Mouse (Mus musculus) neural tube, embryonic 13.5 days (tissue): ENCODE data around the gene Gm17175. TPM values are rescaled to one million over a fixed set of nuclear protein-coding genes. Genes with fewer than 3 reads are reported as not detected.
"Not testable (repeated sequence)": the region's sequence is repeated elsewhere in the genome, so short reads cannot be mapped to it uniquely, and the experiment has no call there.

Experiments used
- ATAC-seq: fragments of 200-750 bp; cut with Nextera tagmentation; 2 replicates; pipeline ENCODE4 v1.8.0; 2017; ENCODE audit warnings: low read depth, mild to moderate bottlenecking, moderate TSS enrichment, moderate library complexity
- H3K27ac ChIP-seq: fragments of 300-500 bp; sonication (generic); replicated peaks from 2 replicates; pipeline ENCODE4 v1.5.1; 2015; ENCODE audit warnings: moderate library complexity, mild to moderate bottlenecking, inconsistent platforms
- H3K27me3 ChIP-seq: fragments of 300-500 bp; sonication (generic); 2 replicates; pipeline ENCODE4 v1.6.1; 2015; ENCODE audit warnings: mild to moderate bottlenecking, inconsistent platforms
- H3K36me3 ChIP-seq: fragments of 300-500 bp; sonication (generic); 2 replicates; pipeline ENCODE4 v1.6.1; 2015; ENCODE audit warnings: mild to moderate bottlenecking, inconsistent platforms
- H3K4me1 ChIP-seq: fragments of 300-500 bp; sonication (generic); replicated peaks from 2 replicates; pipeline ENCODE4 v1.6.1; 2015; ENCODE audit warnings: inconsistent platforms
- H3K4me2 ChIP-seq: fragments of 300-500 bp; sonication (generic); 2 replicates; pipeline ENCODE4 v1.6.1; 2015; ENCODE audit warnings: inconsistent platforms, mild to moderate bottlenecking, moderate library complexity
- H3K4me3 ChIP-seq: fragments of 300-500 bp; sonication (generic); 2 replicates; pipeline ENCODE4 v1.5.1; 2015; ENCODE audit warnings: mild to moderate bottlenecking, inconsistent platforms
- H3K9ac ChIP-seq: fragments of 300-500 bp; sonication (generic); 2 replicates; pipeline ENCODE4 v1.6.1; 2015; ENCODE audit warnings: moderate library complexity, mild to moderate bottlenecking, inconsistent platforms
- H3K9me3 ChIP-seq: fragments of 300-500 bp; sonication (generic); 2 replicates; pipeline ENCODE4 v1.6.1; 2016; ENCODE audit warnings: inconsistent platforms
- WGBS: fragments of 180-500 bp; shearing (Covaris S2); methylation state at CpG from one replicate; pipeline ENCODE4 v1.1.7; 2015; 5-methylcytosine and 5-hydroxymethylcytosine counted together
- polyA plus RNA-seq: library from polyadenylated mRNA; unstranded; fragments of >200 nt; fragmentation: Nextera tagmentation; extraction: Ambion mirVana; gene quantifications from 2 replicates; pipeline ENCODE4 v1.2.1, GENCODE M21; 2015

Gene Gm17175
- polyA plus RNA-seq, result not detected in 2 replicates

DNA sequence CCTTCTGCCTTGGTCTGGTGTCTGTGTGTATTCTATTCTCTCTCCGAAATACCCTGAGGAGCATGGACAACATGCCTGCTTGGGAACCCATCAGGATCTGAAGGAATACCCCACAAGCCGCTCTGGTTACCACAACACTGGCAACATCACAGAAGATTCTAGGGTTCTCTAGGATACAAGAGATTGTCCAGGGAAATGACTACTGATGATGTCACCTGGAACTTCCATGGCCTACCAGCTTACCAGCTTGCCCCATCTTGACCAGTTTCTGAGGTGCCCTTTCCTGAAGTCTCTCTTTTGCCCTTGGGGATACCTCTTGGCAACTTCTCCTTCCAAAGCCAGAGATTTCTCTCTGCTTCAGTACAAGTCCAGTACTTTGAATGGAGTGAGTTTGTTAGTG is at the start of gene Gm17175:
Gene Gm17175, minus strand, starts transcription at position 101 of the 400 bp plus-strand sequence.
- 91% methylated on average over 2 of the region's 2 CpGs for WGBS
- not testable (repeated sequence) for H3K4me2 ChIP-seq, H3K27ac ChIP-seq, H3K4me3 ChIP-seq, H3K4me1 ChIP-seq, H3K36me3 ChIP-seq, ATAC-seq, H3K9ac ChIP-seq, H3K27me3 ChIP-seq, H3K9me3 ChIP-seq

- H3K36me3 ChIP-seq, result no peaks in the 10 kb centered on the region
- no peak for ATAC-seq
- no peak within 1 kb of the TSS for H3K27ac ChIP-seq
- H3K9ac ChIP-seq, result no peak within 1 kb of the TSS
- no peaks in the 10 kb centered on the region for H3K27me3 ChIP-seq
- H3K9me3 ChIP-seq, result no peaks in the 10 kb centered on the region
- WGBS, result 85% methylated on average over 1 of the region's 1 CpGs
- no peak within 1 kb of the TSS for H3K4me2 ChIP-seq
- no peak within 1 kb of the TSS for H3K4me3 ChIP-seq
- no peaks in the 10 kb centered on the region for H3K4me1 ChIP-seq
Observed at GRCm38 (mm10) chr14:51611210-51611609, 37.3 kb upstream of the Gm17175 start, which contains the start of gene Gm17078. Gm17078 (minus strand) TSS chr14:51611310.

DNA sequence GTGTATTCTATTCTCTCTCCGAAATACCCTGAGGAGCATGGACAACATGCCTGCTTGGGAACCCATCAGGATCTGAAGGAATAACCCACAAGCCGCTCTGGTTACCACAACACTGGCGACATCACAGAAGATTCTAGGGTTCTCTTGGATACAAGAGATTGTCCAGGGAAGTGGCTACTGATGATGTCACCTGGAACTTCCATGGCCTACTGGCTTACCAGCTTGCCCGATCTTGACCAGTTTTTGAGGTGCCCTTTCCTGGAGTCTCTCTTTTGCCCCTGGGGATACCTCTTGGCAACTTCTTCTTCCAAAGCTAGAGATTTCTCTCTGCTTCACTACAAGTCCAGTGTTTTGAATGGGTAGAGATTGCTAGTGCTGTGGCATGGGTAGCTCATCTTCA is 18.2 kb upstream of the Gm17175 start, which contains the start of gene Gm17174:
Gene Gm17174, minus strand, starts transcription at position 101 of the 400 bp plus-strand sequence.
- not testable (repeated sequence) for H3K27ac ChIP-seq, ATAC-seq, H3K4me2 ChIP-seq, H3K36me3 ChIP-seq, H3K9ac ChIP-seq, H3K4me3 ChIP-seq, H3K27me3 ChIP-seq, H3K9me3 ChIP-seq, H3K4me1 ChIP-seq
- WGBS, result 92% methylated on average over 4 of the region's 4 CpGs

DNA sequence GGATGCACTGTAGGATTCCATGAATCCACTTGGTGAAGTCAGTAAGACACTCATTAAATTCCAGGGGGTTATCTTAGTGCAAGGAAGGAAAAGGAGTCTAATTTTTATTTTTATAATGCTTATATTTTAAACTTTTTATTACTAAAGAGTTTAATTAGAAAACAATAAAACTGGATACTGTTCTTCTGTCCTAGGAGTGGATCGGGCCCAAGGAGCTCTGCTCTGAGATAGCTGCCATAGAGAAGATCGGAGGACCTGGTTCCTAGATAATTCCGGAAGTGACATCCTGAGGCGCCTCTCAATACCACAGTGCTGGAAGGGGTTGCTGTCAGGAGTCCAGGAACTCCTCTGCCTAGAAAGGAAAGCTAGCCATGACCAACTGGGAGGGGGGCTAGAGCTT is 21.4 kb downstream of the Gm17175 start, which contains the start of gene Gm5622:
Gene Gm5622, plus strand, starts transcription at position 301 of the 400 bp plus-strand sequence.
- no peak within 1 kb of the TSS for H3K9ac ChIP-seq
- no peaks in the 10 kb centered on the region for H3K36me3 ChIP-seq
- ATAC-seq, result no peak
- H3K4me2 ChIP-seq, result no peak within 1 kb of the TSS
- H3K27ac ChIP-seq, result no peak within 1 kb of the TSS
- 95% methylated on average over 4 of the region's 4 CpGs for WGBS
- H3K27me3 ChIP-seq, result no peaks in the 10 kb centered on the region
- no peaks in the 10 kb centered on the region for H3K9me3 ChIP-seq
- H3K4me3 ChIP-seq, result no peak within 1 kb of the TSS
- no peaks in the 10 kb centered on the region for H3K4me1 ChIP-seq

Other genes starting within 250 kb of the Gm17175 start
- not detected in 2 replicates for gene Gm7247, start 212.3 kb downstream of the Gm17175 start, polyA plus RNA-seq
- gene Vmn2r88, start 163.2 kb downstream of the Gm17175 start, polyA plus RNA-seq, result not detected in 2 replicates
- gene Vmn2r89, start 122.2 kb downstream of the Gm17175 start, polyA plus RNA-seq, result not detected in 2 replicates
- not detected in 2 replicates for gene Gm5622, start 21.3 kb downstream of the Gm17175 start, polyA plus RNA-seq
- gene Gm17174, start 18.1 kb upstream of the Gm17175 start, polyA plus RNA-seq, result not detected in 2 replicates
- gene Gm17078, start 37.2 kb upstream of the Gm17175 start, polyA plus RNA-seq, result not detected in 2 replicates
- gene Gm4181, start 61.6 kb upstream of the Gm17175 start, polyA plus RNA-seq, result not detected in 2 replicates
- not detected in 2 replicates for gene Gm17079, start 121.4 kb upstream of the Gm17175 start, polyA plus RNA-seq
- not detected in 2 replicates for gene Gm5800, start 143.1 kb upstream of the Gm17175 start, polyA plus RNA-seq
- not detected in 2 replicates for gene Ang4, start 199.5 kb upstream of the Gm17175 start, polyA plus RNA-seq
- gene AY358078, start 226.0 kb upstream of the Gm17175 start, polyA plus RNA-seq, result not detected in 2 replicates